Mouse (Mus musculus): Measurements from ENCODE around the gene Stat2.
A peak's percentile ranks its signal among the peaks of the same experiment; 100 is the strongest.

Stat2 gene

GRCm38 (mm10) chr10:128338948-128339347 lies 68.6 kb downstream of the Stat2 start:
- no peak for DNase-seq (ENCODE audit: low read depth, low spot score)

- DNase-seq (ENCODE audit: low read depth, low spot score): peak; percentile 82
Measured at GRCm38 (mm10) chr10:128340257-128340656, 69.9 kb downstream of the Stat2 start.
